Mouse (Mus musculus) large intestine, adult 2 months (tissue): ENCODE results near the gene Lsm12. TPM values are rescaled to one million over a fixed set of nuclear protein-coding genes. Genes with fewer than 3 reads are reported as not detected.
"Not testable (repeated sequence)": the region's sequence is repeated elsewhere in the genome, so short reads cannot be mapped to it uniquely, and the experiment has no call there.

Source experiments
- DNase-seq: peaks from one replicate; pipeline ENCODE4 v3.0.0-alpha.2; 2012; ENCODE audit warnings: low read depth, low spot score
- WGBS: fragments of 180-500 bp; shearing (Covaris S2); methylation state at CpG from one replicate; pipeline ENCODE4 v1.1.7; 2018; 5-methylcytosine and 5-hydroxymethylcytosine counted together
- polyA plus RNA-seq: library from polyadenylated mRNA; depleted of rRNA; stranded (reverse); fragments of >200 nt; gene quantifications from 2 replicates; pipeline ENCODE4 v1.2.3, GENCODE M21; 2012

Gene Lsm12
- polyA plus RNA-seq, 1 experiment = 45.9 TPM

- under 1% methylated on average over 50 of the region's 50 CpGs for WGBS
- DNase-seq = peak; percentile 81
Observed at GRCm38 (mm10) chr11:102189461-102190436, 4.7 kb upstream of the Lsm12 start, which contains the start of gene G6pc3. TSS of gene G6pc3 (plus strand) at chr11:102189620.

GRCm38 (mm10) chr11:102188980-102189379 is 3.9 kb upstream of the Lsm12 start:
- WGBS = 61% methylated on average over 6 of the region's 6 CpGs
- no peak for DNase-seq

GRCm38 (mm10) chr11:102186235-102186634 is 1.1 kb upstream of the Lsm12 start:
- 9% methylated on average over 1 of the region's 1 CpGs for WGBS
- peak; percentile 60 for DNase-seq

GRCm38 (mm10) chr11:102185677-102186076 is 581 bp upstream of the Lsm12 start:
- 13% methylated on average over 3 of the region's 3 CpGs for WGBS
- DNase-seq = no peak

GRCm38 (mm10) chr11:102184253-102184645 is 847 bp downstream of the Lsm12 start:
- DNase-seq = no peak
- WGBS = 1% methylated on average over 7 of the region's 7 CpGs

- DNase-seq = no peak
Observed at GRCm38 (mm10) chr11:102179836-102180235, 5.3 kb downstream of the Lsm12 start.

- no peak for DNase-seq
- 63% methylated on average over 5 of the region's 5 CpGs for WGBS
Observed at GRCm38 (mm10) chr11:102168689-102169088, 16.4 kb downstream of the Lsm12 start.

- 87% methylated on average over 5 of the region's 5 CpGs for whole genome bisulfite sequencing
- no peak for DNase-seq
Observed at GRCm38 (mm10) chr11:102167539-102167938, 17.6 kb downstream of the Lsm12 start.

- WGBS = 34% methylated on average over 6 of the region's 6 CpGs
Observed at GRCm38 (mm10) chr11:102165971-102166722, 18.9 kb downstream of the Lsm12 start.

GRCm38 (mm10) chr11:102159781-102160180 is 25.3 kb downstream of the Lsm12 start:
- DNase-seq = no peak

More at GRCm38 (mm10) chr11:102165971-102166722, 18.9 kb downstream of the Lsm12 start:
- DNase-seq = no peak

GRCm38 (mm10) chr11:102158024-102158423 is 27.1 kb downstream of the Lsm12 start:
- DNase-seq = not testable (repeated sequence)
- WGBS = 76% methylated on average over 2 of the region's 2 CpGs

More at GRCm38 (mm10) chr11:102159781-102160180, 25.3 kb downstream of the Lsm12 start:
- 69% methylated on average over 5 of the region's 5 CpGs for WGBS

GRCm38 (mm10) chr11:102156786-102157089 is 28.4 kb downstream of the Lsm12 start:
- 16% methylated on average over 1 of the region's 1 CpGs for WGBS
- DNase-seq = no peak

- DNase-seq = peak; percentile 79
- WGBS = under 1% methylated on average over 37 of the region's 37 CpGs
Observed at GRCm38 (mm10) chr11:102156039-102156785, 28.9 kb downstream of the Lsm12 start, which contains the start of gene Tmem101. TSS of gene Tmem101 (minus strand) at chr11:102156404.

- 38% methylated on average over 34 of the region's 34 CpGs for WGBS
- DNase-seq = no peak
Observed at GRCm38 (mm10) chr11:102147213-102147989, 37.7 kb downstream of the Lsm12 start.

GRCm38 (mm10) chr11:102146531-102146930 is 38.6 kb downstream of the Lsm12 start:
- DNase-seq = no peak
- 14% methylated on average over 17 of the region's 17 CpGs for WGBS

GRCm38 (mm10) chr11:102146005-102146404 is 39.1 kb downstream of the Lsm12 start:
- no peak for DNase-seq
- 3% methylated on average over 16 of the region's 16 CpGs for WGBS

- no peak for DNase-seq
- WGBS = under 1% methylated on average over 50 of the region's 50 CpGs
Observed at GRCm38 (mm10) chr11:102145471-102146001, 39.6 kb downstream of the Lsm12 start, which contains the start of gene Nags. TSS of gene Nags (plus strand) at chr11:102145513.

- 22% methylated on average over 13 of the region's 13 CpGs for WGBS
- DNase-seq = no peak
Observed at GRCm38 (mm10) chr11:102144957-102145470, 40.1 kb downstream of the Lsm12 start.
